Mouse (Mus musculus): ENCODE data around the gene Zfp248. TPM values are rescaled to one million over a fixed set of nuclear protein-coding genes. Genes with fewer than 3 reads are reported as not detected.

Zfp248 gene
- polyA plus RNA-seq (2016; fragmentation: Nextera tagmentation; extraction: Ambion mirVana): 14.4 and 15.3 TPM in 2 replicates

GRCm38 (mm10) chr6:118455042-118455631 lies at the start of gene Zfp248:
TSS of gene Zfp248 (minus strand) at chr6:118455528.
- Histone ChIP-seq H3K4me2 (replicated peaks) (peak within 1 kb of the TSS; percentile 66), H3K27ac (peak within 1 kb of the TSS; percentile 98), H3K27me3 (no peaks in the 10 kb centered on the region), H3K4me3 (peak within 1 kb of the TSS; percentile 66), H3K4me1 (0 out of 2 replicates have a peak, but pooled peaks cover 8% of the 10 kb centered on the region), H3K36me3 (peaks cover 18% of the 10 kb centered on the region; the same call in 1 of the 2 replicates), H3K9ac (peak within 1 kb of the TSS; percentile 90), H3K9me3 (no peaks in the 10 kb centered on the region)
- under 1% methylated on average over 43 of the region's 43 CpGs for WGBS
- ATAC-seq (ENCODE audit: insufficient number of reproducible peaks, insufficient read depth, low FRiP score, low TSS enrichment): peak; percentile 97

- Histone ChIP-seq H3K9me3 (no peaks in the 10 kb centered on the region), H3K36me3 (peaks cover 25% of the 10 kb centered on the region; the same call in 1 of the 2 replicates), H3K27me3 (no peaks in the 10 kb centered on the region), H3K4me1 (no peaks in the 10 kb centered on the region), H3K4me2 (replicated peaks) (no peak overlapping the region), H3K4me3 (no peak overlapping the region), H3K9ac (no peak overlapping the region), H3K27ac (no peak overlapping the region)
- WGBS: 92% methylated on average over 7 of the region's 7 CpGs
- no peak for ATAC-seq (ENCODE audit: insufficient number of reproducible peaks, insufficient read depth, low FRiP score, low TSS enrichment)
Observed at GRCm38 (mm10) chr6:118499010-118499409, 43.7 kb upstream of the Zfp248 start.

GRCm38 (mm10) chr6:118482125-118482524 lies 26.8 kb upstream of the Zfp248 start:
- H3K36me3 ChIP-seq: 0 out of 2 replicates have a peak, but pooled peaks cover under 1% of the 10 kb centered on the region
- H3K27me3 ChIP-seq: peaks cover 6% of the 10 kb centered on the region; the same call in 1 of the 2 replicates
- 78% methylated on average over 1 of the region's 1 CpGs for WGBS
- no peak for ATAC-seq (ENCODE audit: insufficient number of reproducible peaks, insufficient read depth, low FRiP score, low TSS enrichment)
- no peak overlapping the region for H3K4me2 ChIP-seq (replicated peaks)
- peaks cover 10% of the 10 kb centered on the region for H3K4me1 ChIP-seq
- H3K4me3 ChIP-seq: no peak overlapping the region
- H3K9me3 ChIP-seq: no peaks in the 10 kb centered on the region
- no peak overlapping the region for H3K9ac ChIP-seq
- H3K27ac ChIP-seq: no peak overlapping the region

- Histone ChIP-seq H3K36me3 (peaks cover 12% of the 10 kb centered on the region), H3K4me2 (replicated peaks) (peak within 1 kb of the TSS; percentile 65), H3K9me3 (no peaks in the 10 kb centered on the region), H3K27ac (peak within 1 kb of the TSS; percentile 87), H3K27me3 (peaks cover 6% of the 10 kb centered on the region; the same call in 1 of the 2 replicates), H3K9ac (peak within 1 kb of the TSS; percentile 81), H3K4me3 (peak within 1 kb of the TSS; percentile 65), H3K4me1 (peaks cover 16% of the 10 kb centered on the region)
- ATAC-seq (ENCODE audit: insufficient number of reproducible peaks, insufficient read depth, low FRiP score, low TSS enrichment): peak; percentile 83
- under 1% methylated on average over 47 of the region's 57 CpGs for WGBS
Observed at GRCm38 (mm10) chr6:118478957-118479708, 23.8 kb upstream of the Zfp248 start, which contains the start of gene Zfp9. TSS of gene Zfp9 (minus strand) at chr6:118479320.

- no peak for ATAC-seq (ENCODE audit: insufficient number of reproducible peaks, insufficient read depth, low FRiP score, low TSS enrichment)
- peaks cover 14% of the 10 kb centered on the region for H3K36me3 ChIP-seq
- H3K27ac ChIP-seq: peak overlapping the region; percentile 87
- H3K9me3 ChIP-seq: no peaks in the 10 kb centered on the region
- peak overlapping the region; percentile 81 for H3K9ac ChIP-seq
- peaks cover 16% of the 10 kb centered on the region for H3K4me1 ChIP-seq
- H3K4me3 ChIP-seq: peak overlapping the region; percentile 65
- peak overlapping the region; percentile 65 for H3K4me2 ChIP-seq (replicated peaks)
- WGBS: 20% methylated on average over 10 of the region's 10 CpGs
- H3K27me3 ChIP-seq: peaks cover 6% of the 10 kb centered on the region; the same call in 1 of the 2 replicates
Observed at GRCm38 (mm10) chr6:118477875-118478785, 22.8 kb upstream of the Zfp248 start.

- no peak overlapping the region for H3K27ac ChIP-seq
- 83% methylated on average over 15 of the region's 15 CpGs for WGBS
- H3K27me3 ChIP-seq: no peaks in the 10 kb centered on the region
- no peaks in the 10 kb centered on the region for H3K4me1 ChIP-seq
- no peak for ATAC-seq (ENCODE audit: insufficient number of reproducible peaks, insufficient read depth, low FRiP score, low TSS enrichment)
- H3K9me3 ChIP-seq: no peaks in the 10 kb centered on the region
- no peak overlapping the region for H3K4me3 ChIP-seq
- no peak overlapping the region for H3K9ac ChIP-seq
- H3K36me3 ChIP-seq: peaks cover 43% of the 10 kb centered on the region
- no peak overlapping the region for H3K4me2 ChIP-seq (replicated peaks)
Observed at GRCm38 (mm10) chr6:118462069-118462705, 6.9 kb upstream of the Zfp248 start.

GRCm38 (mm10) chr6:118457726-118458125 lies 2.4 kb upstream of the Zfp248 start:
- Histone ChIP-seq H3K4me2 (replicated peaks) (no peak overlapping the region), H3K27ac (no peak overlapping the region), H3K4me1 (0 out of 2 replicates have a peak, but pooled peaks cover 8% of the 10 kb centered on the region), H3K9ac (no peak overlapping the region), H3K36me3 (peaks cover 14% of the 10 kb centered on the region), H3K27me3 (no peaks in the 10 kb centered on the region), H3K9me3 (no peaks in the 10 kb centered on the region), H3K4me3 (no peak overlapping the region)
- WGBS: 91% methylated on average over 1 of the region's 1 CpGs
- no peak for ATAC-seq (ENCODE audit: insufficient number of reproducible peaks, insufficient read depth, low FRiP score, low TSS enrichment)

GRCm38 (mm10) chr6:118454452-118454851 lies 876 bp downstream of the Zfp248 start:
- 38% methylated on average over 8 of the region's 8 CpGs for WGBS
- 0 out of 2 replicates have a peak, but pooled peaks cover 8% of the 10 kb centered on the region for H3K4me1 ChIP-seq
- H3K27me3 ChIP-seq: no peaks in the 10 kb centered on the region
- ATAC-seq (ENCODE audit: insufficient number of reproducible peaks, insufficient read depth, low FRiP score, low TSS enrichment): no peak
- peak overlapping the region; percentile 66 for H3K4me3 ChIP-seq
- no peaks in the 10 kb centered on the region for H3K9me3 ChIP-seq
- peaks cover 18% of the 10 kb centered on the region; the same call in 1 of the 2 replicates for H3K36me3 ChIP-seq
- peak overlapping the region; percentile 98; the same call in 1 of the 2 replicates for H3K27ac ChIP-seq
- H3K9ac ChIP-seq: peak overlapping the region; percentile 90
- peak overlapping the region; percentile 66 for H3K4me2 ChIP-seq (replicated peaks)

- no peak overlapping the region for H3K4me2 ChIP-seq (replicated peaks)
- no peaks in the 10 kb centered on the region for H3K4me1 ChIP-seq
- no peak overlapping the region for H3K27ac ChIP-seq
- no peak overlapping the region for H3K9ac ChIP-seq
- H3K4me3 ChIP-seq: no peak overlapping the region
- ATAC-seq (ENCODE audit: insufficient number of reproducible peaks, insufficient read depth, low FRiP score, low TSS enrichment): no peak
- peaks cover 3% of the 10 kb centered on the region; the same call in 1 of the 2 replicates for H3K9me3 ChIP-seq
- H3K36me3 ChIP-seq: peaks cover 49% of the 10 kb centered on the region
- WGBS: 89% methylated on average over 4 of the region's 4 CpGs
- H3K27me3 ChIP-seq: no peaks in the 10 kb centered on the region
Observed at GRCm38 (mm10) chr6:118431502-118431901, 23.8 kb downstream of the Zfp248 start.

- WGBS: 97% methylated on average over 1 of the region's 1 CpGs
- peaks cover 40% of the 10 kb centered on the region for H3K36me3 ChIP-seq
Observed at GRCm38 (mm10) chr6:118426666-118427065, 28.7 kb downstream of the Zfp248 start.

More at GRCm38 (mm10) chr6:118426666-118427065, 28.7 kb downstream of the Zfp248 start:
- H3K9me3 ChIP-seq: peaks cover 3% of the 10 kb centered on the region; the same call in 1 of the 2 replicates
- ATAC-seq (ENCODE audit: insufficient number of reproducible peaks, insufficient read depth, low FRiP score, low TSS enrichment): no peak
- H3K4me3 ChIP-seq: no peak overlapping the region
- no peaks in the 10 kb centered on the region for H3K4me1 ChIP-seq
- H3K27me3 ChIP-seq: no peaks in the 10 kb centered on the region
- no peak overlapping the region for H3K9ac ChIP-seq
- H3K4me2 ChIP-seq (replicated peaks): no peak overlapping the region
- no peak overlapping the region for H3K27ac ChIP-seq

All from embryonic facial prominence, embryonic 12.5 days (tissue).